Mouse (Mus musculus) left cerebral cortex, adult 2 months (tissue): Measurements from ENCODE around the gene Tmem170b. TPM values are rescaled to one million over a fixed set of nuclear protein-coding genes. Genes with fewer than 3 reads are reported as not detected.
A peak's percentile ranks its signal among the peaks of the same experiment; 100 is the strongest.

Experiments used
- DNase-seq, 2 experiments: peaks; one replicate each; pipeline ENCODE4 v3.0.0; 2021 to 2022; ENCODE audit warnings: low spot score in 2 of 2, mixed read lengths in 1 of 2; ENCODE audit errors: extremely low spot score in 1 of 2
- H3K27ac ChIP-seq: fragments of 200-600 bp; 2 replicates; pipeline ENCODE4 v1.8.1; 2022
- H3K4me3 ChIP-seq: fragments of 200-600 bp; 2 replicates; pipeline ENCODE4 v1.8.1; 2022
- CTCF ChIP-seq: fragments of 200-600 bp; IDR thresholded peaks from 2 replicates; pipeline ENCODE4 v1.8.1; 2022; ENCODE audit warnings: antibody characterized with exemption, mild to moderate bottlenecking, moderate library complexity
- intact Hi-C: fragments of 180-260 bp; cut with DNase I; formaldehyde crosslinking; loops from one replicate; pipeline ENCODE4 v1.15.1; 2025
- long read RNA-seq, 2 experiments: library from polyadenylated mRNA; stranded (forward); transcript quantifications; one replicate each; pipeline ENCODE4 v2.0.0; 2021; ENCODE audit warnings: borderline mapping rate in 2 of 2
- total RNA-seq, 2 experiments: library from RNA; stranded (reverse); gene quantifications; 2 replicates each; pipeline ENCODE4 v1.2.3; 2021

The Tmem170b gene
- 10 to 100 TPM; 92.6 to 93.1 TPM for total RNA-seq
- long read RNA-seq, experiment 1, full-length matches to known transcripts, result 42 of 53 reads
- long read RNA-seq, experiment 1, partial matches to known transcripts, result 1 of 53 reads
- long read RNA-seq, experiment 1, other reads (novel, unspliced or antisense), result 10 of 53 reads
- long read RNA-seq, experiment 2, full-length matches to known transcripts, result 49 of 60 reads
- long read RNA-seq, experiment 2, partial matches to known transcripts, result 0 of 60 reads
- long read RNA-seq, experiment 2, other reads (novel, unspliced or antisense), result 11 of 60 reads

DNA sequence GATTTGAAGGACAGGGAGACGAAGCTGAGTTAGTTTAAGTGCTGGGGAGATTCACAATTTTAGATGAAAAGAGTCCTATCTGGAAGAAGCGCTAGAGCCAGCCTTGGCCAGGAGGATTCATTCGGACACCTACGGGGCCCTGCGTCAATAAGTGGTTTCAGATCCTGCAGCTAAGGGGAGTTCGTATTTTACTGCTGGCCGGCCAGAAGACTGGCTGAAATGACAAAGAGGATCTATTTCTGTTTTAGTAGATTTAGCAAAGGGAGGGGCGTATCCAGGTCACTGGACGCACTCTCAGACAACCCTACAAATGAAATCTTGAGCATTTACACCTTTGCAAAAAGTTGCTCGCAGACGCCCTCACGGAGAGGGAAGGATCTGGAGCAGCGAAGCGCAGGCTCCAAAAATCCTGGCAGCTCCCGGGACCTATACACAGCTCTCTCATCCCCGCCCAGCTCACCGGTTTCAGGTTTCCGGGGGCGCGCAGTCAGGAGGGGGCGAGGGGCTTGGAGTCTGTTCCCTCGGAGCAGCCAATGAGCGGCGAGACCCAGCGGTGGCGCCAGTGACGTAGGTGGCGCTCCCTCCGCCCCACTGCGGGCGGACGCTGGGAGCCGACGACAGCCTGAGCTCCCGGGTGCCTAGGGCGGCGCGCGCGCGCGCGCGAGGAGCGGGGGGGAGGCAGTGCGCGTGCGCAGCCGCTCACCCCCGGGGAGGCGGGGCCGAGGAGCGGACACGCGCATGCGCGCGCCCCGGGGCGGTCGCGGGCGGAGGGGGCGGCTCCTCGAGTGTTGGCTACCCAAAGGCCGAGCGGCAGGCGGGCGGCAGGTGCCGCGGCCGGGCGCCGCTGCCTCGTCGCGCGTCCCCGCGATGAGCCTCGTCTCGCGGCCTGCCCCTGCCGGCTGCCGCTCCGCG, at the start of gene Tmem170b:
Tmem170b (plus strand) TSS at position 809 of the 912 bp plus-strand sequence.
- intact Hi-C loops, result loop anchor here (1.0 to 2.0 kb wide), 2 partner anchors 247 to 356 kb away; partner anchors contain the start of gene Smim13
- peak within 1 kb of the TSS; percentile 95 for H3K4me3 ChIP-seq
- no peak for TF ChIP-seq CTCF

DNA sequence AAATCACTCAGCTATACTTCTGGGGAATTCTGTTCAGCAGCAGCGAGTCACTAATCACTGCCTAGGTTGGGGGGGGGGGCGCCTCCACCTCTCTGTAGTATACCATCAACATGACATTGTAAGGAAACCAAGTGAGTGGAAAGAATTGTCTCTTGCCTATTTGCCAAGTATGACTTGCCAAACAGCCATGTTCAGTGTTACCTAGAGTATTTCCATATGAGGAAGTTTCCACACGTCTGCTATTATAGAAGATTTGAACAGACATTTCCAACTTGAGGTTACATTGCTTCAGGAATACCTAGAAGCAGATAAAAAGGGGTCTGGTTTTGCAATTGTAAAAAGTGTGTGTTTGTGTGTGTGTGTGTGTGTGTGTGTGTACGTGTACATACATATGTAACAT, 44.7 kb upstream of the Tmem170b start:
- no peak for DNase-seq
- TF ChIP-seq CTCF, result no peak
- H3K4me3 ChIP-seq, result no peak overlapping the region
- intact Hi-C loops, result no loop called here
- H3K27ac ChIP-seq, result no peak overlapping the region

More for the DNA sequence above, at the start of gene Tmem170b:
- peak; percentile 97 to 98 for DNase-seq
- peak within 1 kb of the TSS; percentile 96 for H3K27ac ChIP-seq

DNA sequence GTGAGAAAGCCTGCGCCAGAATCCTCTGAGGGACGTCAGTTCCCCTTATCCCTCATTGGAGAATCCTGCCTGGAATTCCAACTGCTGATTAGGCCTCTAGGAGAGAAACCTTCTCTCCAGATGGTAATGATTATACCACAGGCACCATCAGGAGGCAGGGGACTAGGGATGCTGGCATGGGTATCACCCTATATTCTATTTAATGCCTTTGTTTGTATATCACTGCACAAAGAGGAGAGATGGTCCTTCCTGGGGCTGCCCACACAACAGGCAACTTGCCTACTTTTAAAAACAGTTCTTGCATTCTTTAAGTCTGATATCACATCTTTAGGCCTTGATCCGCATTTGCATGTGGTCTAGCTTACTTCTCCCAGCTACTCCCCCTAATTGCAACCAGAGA, 37.3 kb upstream of the Tmem170b start:
- no peak overlapping the region for H3K27ac ChIP-seq
- TF ChIP-seq CTCF, result no peak
- no peak for DNase-seq
- no peak overlapping the region for H3K4me3 ChIP-seq
- intact Hi-C loops, result no loop called here

DNA sequence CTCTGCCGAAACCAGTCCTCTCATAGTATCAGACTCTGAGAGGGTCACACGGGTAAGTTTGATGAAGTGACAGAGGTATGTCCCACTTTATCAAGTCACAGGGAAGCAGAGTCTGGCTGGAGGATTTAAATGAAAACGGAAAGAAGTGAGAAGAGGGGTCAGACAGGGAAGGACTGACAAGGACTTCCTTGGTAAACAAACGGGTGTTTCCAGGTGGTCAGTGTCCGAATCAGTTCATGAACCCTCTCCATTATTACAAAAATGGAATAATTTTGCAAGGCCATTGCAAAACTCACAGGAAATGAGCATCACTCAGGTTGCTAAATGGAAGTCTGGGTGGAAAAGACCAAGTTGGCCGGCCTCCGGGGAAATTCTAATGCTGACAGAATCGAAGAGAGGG, 36.8 kb upstream of the Tmem170b start:
- no peak overlapping the region for H3K4me3 ChIP-seq
- intact Hi-C loops, result no loop called here
- H3K27ac ChIP-seq, result no peak overlapping the region
- TF ChIP-seq CTCF, result no peak
- DNase-seq, result no peak

DNA sequence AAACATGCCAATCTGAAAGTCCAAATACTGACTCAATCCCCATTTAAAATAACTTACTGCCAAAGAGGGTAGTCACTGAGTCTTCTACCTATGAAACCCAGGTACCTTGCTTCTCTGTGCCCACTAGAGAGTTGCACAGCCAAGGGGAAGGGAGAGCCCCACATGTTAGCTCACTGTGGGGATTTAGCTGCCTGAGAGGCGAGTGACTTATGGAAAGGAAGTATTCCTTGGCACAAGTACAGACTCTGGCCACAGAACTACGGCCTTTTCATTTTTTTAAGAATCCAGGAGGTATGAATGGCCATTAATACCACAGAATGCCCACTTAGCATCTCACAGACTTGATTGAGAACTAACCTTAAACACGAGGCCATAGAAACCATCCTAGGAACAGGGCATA, 35.9 kb upstream of the Tmem170b start:
- no peak for TF ChIP-seq CTCF
- no peak for DNase-seq
- intact Hi-C loops, result loop anchor here (1.0 to 5.0 kb wide), 3 partner anchors 211 to 787 kb away; no protein-coding TSS in a partner anchor
- H3K4me3 ChIP-seq, result no peak overlapping the region
- no peak overlapping the region for H3K27ac ChIP-seq

DNA sequence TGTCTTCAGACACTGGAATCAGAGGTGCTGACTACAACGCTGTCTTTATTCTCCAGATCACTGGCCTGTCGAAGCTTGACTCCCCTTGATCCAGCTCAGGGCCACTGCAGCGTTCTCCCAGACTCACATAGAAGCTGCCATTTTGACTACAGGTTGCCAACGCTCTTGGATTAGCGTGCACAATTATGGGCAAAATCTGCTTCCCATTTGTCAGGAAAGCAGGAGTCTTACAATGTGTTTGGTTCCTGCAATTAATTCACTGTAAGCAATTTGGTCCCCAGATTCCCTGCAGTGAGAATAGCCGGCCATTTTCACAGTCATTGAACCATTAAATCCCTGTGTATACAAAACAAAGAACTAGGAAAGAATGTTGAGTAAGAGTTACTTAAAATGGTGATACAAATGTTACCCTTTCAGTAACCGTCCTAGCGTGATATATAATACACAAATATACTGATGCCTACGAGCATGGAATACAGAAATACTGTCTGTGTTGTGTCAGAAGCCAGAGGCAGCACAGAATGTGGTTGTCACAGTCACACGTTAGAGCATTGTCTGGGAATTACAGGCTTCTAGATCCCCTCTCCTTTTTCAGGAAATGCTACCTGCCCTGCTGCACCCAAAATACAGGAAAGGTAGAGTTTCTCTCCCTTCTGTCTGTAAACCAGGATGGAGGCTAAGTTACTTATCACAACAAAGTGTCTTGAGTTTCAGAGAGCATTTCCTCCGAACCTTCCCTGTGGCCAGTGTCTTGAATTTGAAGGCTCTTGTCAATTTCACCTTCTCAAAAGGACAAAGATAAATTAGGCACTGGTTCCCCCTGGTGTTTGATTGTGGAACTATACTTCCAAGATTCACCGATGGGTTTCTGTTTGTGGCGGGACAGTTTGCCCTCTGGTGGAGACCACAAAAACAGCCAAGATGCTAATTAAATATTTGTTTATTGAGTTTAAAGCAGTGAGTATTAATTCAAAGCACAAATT, 34.0 kb upstream of the Tmem170b start:
- DNase-seq, result peak; percentile 75 to 84
- Histone ChIP-seq H3K4me3 (no peak overlapping the region), H3K27ac (no peak overlapping the region)
- TF ChIP-seq CTCF, result peak; percentile 96
- intact Hi-C loops, result loop anchor here (1.0 to 5.0 kb wide), 4 partner anchors 63 to 789 kb away; no protein-coding TSS in a partner anchor

DNA sequence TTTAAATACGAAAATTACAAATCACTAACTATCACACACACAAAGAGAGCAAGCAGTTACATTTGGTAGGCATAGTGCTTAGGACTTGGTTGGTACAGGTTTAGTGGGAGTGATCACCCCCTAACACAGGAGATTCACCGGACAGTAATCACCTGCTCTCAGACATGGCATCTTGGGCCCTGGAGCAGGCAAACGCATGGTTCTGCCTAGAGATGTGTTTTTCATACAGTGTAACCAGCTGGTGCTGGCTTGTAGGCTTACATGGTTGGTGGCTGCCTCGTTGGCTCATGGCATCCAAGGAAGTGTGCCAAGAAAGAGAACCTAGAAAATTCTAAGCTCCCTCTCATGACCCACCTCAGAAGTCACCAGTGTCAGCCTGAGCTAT, 33.4 kb upstream of the Tmem170b start:
- TF ChIP-seq CTCF, result no peak
- Histone ChIP-seq H3K27ac (no peak overlapping the region), H3K4me3 (no peak overlapping the region)
- intact Hi-C loops, result loop anchor here (1.0 to 5.0 kb wide), 3 partner anchors 62 to 790 kb away; no protein-coding TSS in a partner anchor
- DNase-seq, result no peak

DNA sequence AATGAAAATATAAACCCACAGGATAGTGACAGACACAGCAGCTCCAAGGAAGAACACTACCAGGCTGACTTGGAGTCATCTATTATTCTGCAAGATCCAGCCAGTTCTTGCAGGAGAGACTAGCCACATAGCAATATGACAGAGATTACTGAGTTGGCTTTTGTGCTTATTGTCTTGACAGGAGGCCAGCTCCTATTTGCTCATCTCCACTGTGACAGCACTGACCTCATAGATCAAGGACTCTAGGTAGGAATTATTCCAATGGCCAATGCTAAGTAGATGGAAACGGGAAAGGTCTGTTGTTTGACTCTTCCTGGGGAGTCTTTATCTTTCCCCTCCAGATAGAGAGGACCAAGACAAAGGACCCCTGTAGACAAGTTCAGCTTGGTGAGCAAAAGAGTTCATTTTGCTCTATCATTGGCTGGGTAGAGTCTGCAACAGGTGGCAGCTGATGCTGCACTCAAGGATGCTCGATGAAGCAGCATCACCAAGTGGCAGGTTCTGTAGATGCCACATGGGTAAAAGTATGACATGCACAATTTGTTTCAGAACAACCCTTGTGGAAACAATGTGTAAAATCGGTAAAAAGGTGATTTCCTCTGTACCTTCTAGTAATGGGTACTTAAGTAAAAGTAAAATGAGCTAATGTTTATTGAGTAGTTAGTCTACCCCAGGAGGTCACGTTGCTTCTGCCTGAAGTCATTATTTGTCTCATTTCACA, 32.4 kb upstream of the Tmem170b start:
- H3K27ac ChIP-seq, result no peak overlapping the region
- TF ChIP-seq CTCF, result no peak; the same call in 1 of the 2 replicates
- DNase-seq, result no peak
- intact Hi-C loops, result loop anchor here (2.0 to 5.0 kb wide), 2 partner anchors 62 to 791 kb away; no protein-coding TSS in a partner anchor
- H3K4me3 ChIP-seq, result no peak overlapping the region

DNA sequence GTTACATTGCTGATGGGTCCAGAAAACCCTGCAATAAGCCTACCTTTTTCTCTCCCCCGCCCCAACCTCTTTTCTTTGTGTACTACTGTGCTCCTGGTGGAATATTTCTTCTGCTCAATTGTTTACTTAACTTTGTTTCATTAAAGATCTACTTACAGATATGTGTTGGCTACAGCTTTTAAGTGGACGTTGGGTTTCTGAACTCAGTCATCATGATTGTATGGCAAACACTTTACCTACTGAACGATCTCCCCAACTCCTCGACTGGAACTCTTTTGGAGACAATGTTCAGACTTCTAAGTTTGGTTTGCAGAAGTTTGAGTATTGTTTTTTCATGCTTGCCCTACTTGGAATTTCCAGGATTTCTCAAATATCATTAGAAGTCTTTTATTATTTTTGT, 24.6 kb upstream of the Tmem170b start:
- H3K27ac ChIP-seq, result no peak overlapping the region
- intact Hi-C loops, result no loop called here
- H3K4me3 ChIP-seq, result no peak overlapping the region
- no peak for TF ChIP-seq CTCF
- DNase-seq, result no peak

DNA sequence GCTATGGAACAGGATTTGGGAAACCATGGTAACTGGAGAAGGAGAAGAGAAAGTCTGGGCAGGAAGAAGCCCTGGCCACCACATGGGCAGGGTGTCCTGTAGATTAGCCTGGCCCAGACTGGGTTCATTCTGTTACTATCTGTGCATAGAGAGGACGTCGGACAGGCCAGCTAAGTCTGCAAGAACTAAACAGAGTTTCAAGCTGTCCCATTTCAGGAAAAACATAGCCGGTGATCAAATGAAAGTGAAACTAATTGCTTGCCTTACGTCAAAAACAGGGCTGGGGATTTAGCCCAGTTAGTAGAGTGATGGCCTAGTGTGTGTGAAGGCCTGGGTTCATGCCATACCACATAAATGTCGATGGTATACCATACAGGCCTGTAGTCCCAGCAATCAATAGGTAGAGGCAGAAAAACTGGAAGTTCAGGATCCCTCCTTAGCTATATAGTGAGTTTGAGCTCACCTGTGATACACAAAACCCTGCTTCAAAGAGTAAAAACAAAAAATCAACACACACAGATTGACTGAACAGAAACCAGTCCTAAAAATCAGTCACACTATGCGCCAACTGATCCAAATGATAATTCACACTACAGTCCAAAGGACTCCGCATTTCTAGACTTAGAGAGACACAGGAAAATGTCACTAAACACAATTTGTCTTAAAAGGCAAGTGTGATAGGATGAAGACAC, 21.9 kb upstream of the Tmem170b start:
- Histone ChIP-seq H3K4me3 (no peak overlapping the region), H3K27ac (peak overlapping the region; percentile 40; the same call in 1 of the 2 replicates)
- intact Hi-C loops, result no loop called here
- TF ChIP-seq CTCF, result no peak
- DNase-seq, result no peak
